Mouse (Mus musculus) heart, postnatal 4 days (tissue): Measurements from ENCODE around the gene Ankrd55. TPM values are rescaled to one million over a fixed set of nuclear protein-coding genes. Genes with fewer than 3 reads are reported as not detected.

Experiments
- DNase-seq: peaks from one replicate; pipeline ENCODE4 v3.0.0; 2021
- total RNA-seq, 2 experiments: library from RNA; stranded (reverse); gene quantifications; 2 replicates each; pipeline ENCODE4 v1.2.3; 2021

Ankrd55 gene
- total RNA-seq, 2 experiments from 2014 or later = not detected

- DNase-seq = no peak
These were observed 94.2 kb downstream of the Ankrd55 start for GRCm38 (mm10) chr13:112382457-112382856.

GRCm38 (mm10) chr13:112382956-112383355, 94.7 kb downstream of the Ankrd55 start:
- no peak for DNase-seq

DNA sequence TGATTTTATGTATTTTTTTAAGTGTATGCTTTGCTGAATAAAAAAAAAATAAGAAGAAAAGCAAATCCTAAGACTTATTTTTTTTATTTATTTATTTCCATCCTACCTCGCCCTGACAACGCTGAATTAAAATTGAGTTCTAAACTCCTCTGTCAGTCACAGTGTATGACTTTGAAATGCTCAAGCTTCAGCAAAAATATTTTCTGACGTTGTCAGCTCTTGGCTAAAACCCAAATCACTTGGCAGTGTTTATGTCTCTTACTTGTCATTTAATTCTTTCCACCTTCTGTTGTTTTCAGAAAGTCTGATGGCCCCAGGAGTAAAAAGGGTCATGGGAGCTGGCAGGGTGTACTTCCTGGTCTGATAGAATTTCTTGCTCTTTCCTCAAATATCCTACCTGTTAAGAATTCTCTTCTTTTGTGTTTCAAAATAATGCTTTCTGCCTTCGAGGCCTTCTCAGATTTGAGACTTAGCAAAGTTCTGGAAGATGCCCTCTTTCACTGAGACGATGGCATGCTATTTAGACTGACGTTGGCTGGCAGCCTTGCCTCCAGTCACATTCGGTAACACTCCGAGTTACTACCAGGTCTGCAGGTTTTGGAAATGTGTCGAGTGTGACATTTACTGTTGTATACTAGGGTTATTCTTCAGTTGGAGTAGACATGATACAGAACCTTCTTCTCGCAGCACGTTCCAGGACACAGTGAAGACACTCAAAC, 95.8 kb downstream of the Ankrd55 start:
- no peak for DNase-seq

DNA sequence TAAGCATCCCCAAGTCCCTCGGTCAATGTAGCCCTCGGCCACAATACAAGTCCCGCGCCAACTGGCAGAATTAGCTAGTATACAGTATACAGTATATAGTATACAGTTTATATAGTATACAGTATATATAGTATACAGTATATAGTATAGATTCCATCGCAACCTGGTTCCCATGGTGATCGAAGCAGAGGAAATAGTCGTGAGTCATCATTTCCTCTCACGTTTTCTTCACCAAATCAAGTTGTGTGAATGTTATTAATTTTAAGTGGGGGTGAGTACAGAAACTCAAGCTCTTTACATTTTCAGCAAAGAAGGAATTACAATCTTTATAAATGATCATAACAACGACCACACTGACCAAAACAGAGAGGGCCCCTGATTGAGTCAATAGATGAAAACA, 96.8 kb downstream of the Ankrd55 start:
- DNase-seq = no peak

- no peak for DNase-seq
These were observed 98.3 kb downstream of the Ankrd55 start for GRCm38 (mm10) chr13:112386494-112387075.

GRCm38 (mm10) chr13:112387279-112387678, 99.0 kb downstream of the Ankrd55 start:
- no peak for DNase-seq

DNA sequence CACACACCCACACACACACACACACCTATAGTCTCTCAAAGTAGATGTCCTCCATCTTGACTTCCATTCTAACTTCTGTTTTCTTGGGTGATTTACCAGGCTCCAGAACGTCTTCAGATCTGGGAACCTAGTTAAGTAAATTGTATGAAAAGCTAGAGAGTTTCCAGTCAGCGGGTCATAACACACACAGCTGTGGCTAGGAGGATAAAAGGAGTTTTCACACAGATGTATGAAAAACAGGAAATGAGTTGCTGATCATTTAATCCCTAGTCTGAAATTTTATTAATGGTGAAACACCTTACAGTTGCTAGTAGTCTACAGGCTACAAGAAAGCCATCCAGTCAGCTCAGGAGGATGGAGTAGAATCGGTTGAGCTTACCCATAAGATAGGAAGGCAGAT, 99.9 kb downstream of the Ankrd55 start:
- no peak for DNase-seq

DNA sequence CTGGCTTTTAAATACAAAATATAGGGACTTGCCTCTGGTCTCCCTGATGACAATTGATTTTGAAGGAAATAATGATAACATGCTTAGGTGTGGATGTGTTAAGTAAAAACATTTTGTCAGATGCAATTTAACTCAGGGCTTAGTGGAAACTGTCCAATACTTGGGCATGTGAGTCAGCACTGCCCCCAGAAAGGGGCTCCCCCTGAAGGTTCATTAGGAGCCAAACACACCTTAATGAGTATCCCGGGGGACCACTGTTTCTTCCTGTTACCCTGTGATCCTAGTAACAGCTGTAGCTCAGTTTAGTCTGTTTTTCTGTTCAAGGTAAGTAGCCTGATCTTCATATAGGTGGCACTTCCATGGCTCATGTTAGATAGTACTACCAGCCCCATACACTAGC, 102.0 kb downstream of the Ankrd55 start:
- DNase-seq = no peak

DNA sequence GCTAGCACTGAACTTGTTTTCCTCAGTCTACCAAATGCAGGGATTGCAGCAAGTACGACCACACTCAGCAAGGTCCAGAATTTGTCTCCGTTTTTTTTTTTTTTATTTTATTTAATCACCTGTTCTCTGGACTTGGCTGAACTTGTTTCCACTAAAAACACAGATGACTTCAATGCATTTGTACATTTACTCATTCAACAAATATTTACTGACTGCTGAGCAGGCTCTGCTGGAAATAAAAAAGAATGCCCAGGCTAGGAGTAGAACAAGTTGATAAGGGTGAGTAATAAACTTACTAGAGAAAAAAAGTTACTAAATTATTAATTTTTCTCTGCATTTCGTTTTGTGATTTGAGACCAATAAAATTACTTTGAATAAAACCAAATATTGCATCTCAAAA, 103.1 kb downstream of the Ankrd55 start:
- no peak for DNase-seq

DNA sequence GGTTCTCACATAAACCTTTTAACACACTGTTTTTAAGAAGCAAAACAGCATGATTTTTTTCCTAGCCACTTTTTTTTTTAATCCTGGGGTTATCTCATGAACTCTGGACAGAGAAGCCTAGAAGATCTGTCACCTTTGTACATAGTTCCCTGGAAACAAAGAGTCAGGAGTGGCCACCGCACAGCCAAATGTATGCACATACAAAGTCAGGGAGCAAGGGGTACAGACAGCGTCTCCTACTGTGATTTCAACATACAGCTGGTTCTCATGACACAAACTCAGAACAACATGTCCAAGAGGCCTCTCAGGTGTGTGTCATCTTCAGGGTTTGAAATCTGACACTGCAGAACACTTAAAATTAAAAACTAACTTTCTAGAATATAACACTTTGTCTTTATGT, 105.1 kb downstream of the Ankrd55 start:
- DNase-seq = no peak

DNA sequence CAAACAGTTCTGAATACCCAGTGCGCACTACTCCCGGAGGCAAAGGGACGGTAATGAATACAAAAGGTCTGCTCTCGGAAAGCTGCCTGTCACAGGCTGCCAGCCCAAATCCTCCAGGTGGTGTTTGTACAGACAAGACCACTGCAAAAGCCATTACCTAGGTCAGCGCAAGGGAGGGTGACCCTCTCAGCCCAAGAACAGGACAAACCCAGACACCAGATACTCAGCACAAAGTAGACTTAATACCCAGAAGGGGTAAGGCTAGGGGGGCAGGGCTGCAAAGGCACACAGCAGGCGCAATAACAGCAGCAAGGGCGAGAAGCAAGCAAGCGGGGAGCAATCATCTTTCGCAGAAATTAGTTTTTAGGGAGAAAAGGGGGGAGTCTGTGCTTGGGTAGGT, 106.0 kb downstream of the Ankrd55 start:
- DNase-seq = no peak

- no peak for DNase-seq
These were observed 116.5 kb downstream of the Ankrd55 start for GRCm38 (mm10) chr13:112404723-112405122.

DNA sequence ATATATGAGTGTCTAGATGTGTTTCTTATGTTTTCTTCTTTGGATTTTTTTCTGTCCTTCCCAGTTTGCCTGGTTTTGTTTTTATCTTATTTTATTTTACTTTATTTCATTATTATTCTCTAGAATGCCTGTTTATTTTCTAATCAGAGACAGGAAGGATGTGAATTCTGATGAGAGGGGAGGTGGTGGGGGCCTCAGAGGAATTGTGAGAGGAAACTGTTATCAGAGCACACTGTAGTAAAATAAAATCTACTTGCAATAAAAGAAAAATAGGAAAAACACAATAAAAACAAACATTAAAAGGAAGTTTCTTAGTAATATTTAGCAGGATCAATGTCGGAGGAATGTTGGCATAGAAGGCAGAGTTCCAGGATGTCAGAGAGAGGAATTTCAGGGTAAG, 116.9 kb downstream of the Ankrd55 start:
- DNase-seq = no peak

DNA sequence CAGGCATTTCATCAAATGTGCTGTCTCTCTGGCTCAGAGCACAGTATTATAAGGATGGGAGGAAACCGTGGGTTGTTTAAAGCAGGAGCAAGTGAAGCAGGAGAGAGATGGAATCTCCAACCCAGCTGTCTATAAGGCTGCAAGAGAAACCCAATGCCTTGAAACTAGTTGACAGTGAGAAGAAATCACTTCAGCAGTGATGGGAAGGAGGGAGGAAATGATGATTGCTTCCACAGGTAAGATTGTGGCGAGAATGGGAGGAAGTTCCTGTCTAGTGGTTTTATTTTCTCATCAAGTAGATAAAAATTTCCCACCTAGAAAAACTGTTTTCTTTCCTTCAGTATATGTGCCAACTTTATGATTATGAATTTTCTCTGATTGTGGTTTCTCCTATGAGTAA, 118.4 kb downstream of the Ankrd55 start:
- no peak for DNase-seq

DNA sequence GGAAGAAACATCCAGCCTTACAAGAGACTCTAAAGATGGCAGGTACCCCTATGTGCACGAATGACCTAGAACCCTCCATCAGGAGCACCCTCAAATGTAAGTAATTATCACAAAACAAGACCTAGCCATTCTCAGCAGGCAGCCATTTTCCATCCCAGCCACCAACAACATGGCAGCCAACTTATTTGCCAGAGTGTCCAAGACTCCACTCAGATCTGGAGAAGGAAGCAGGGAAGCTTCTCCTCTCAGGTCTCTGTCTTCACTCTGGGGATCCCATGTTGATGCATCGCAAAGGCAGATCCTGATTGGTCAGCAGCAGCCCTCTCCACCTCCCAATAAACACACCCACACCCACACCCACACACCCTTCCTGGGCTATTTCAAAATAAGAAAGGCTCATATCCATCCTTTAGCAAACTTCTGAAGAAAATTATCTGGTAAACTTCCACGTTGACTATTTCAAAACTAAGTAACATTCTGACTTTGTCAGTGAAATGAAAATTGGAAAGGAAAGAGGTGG, 119.0 kb downstream of the Ankrd55 start:
- no peak for DNase-seq

DNA sequence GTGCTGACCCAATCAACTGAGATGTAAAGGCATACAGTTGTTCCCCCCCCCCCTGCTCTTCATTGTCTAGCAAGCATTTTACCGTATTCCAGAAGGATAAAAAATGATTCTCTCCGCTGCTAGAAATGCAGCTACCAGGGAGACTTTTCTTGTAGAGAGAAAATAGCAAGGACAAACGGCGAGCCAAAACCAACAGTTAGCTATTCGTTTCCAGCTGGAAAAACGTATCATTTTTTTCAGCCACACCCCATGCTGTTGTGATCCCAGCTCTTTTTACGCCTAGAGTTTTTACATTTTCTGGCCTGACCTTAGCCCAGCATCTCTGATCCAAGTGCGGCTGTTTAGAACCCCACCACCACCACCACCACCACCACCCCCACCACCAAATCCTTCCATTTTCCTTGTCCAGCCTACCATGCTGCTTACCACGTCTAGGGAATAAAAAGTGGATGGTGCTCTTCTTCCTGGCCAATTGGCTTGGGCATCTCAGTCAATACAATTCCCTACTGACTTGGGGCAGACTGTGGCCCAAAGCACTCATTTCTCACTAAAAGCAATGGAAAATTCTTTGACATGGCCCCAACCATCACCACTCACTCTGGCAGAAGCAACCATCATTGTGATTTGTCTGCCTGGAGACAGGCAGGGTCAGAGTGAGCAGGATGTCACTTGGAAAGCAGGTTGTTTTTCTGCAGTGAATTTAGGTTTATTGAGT, 119.7 kb downstream of the Ankrd55 start:
- peak; percentile 27 for DNase-seq

GRCm38 (mm10) chr13:112408701-112409100, 120.5 kb downstream of the Ankrd55 start:
- DNase-seq = no peak

GRCm38 (mm10) chr13:112409331-112409730, 121.1 kb downstream of the Ankrd55 start:
- no peak for DNase-seq

GRCm38 (mm10) chr13:112409851-112410250, 121.6 kb downstream of the Ankrd55 start:
- no peak for DNase-seq

DNA sequence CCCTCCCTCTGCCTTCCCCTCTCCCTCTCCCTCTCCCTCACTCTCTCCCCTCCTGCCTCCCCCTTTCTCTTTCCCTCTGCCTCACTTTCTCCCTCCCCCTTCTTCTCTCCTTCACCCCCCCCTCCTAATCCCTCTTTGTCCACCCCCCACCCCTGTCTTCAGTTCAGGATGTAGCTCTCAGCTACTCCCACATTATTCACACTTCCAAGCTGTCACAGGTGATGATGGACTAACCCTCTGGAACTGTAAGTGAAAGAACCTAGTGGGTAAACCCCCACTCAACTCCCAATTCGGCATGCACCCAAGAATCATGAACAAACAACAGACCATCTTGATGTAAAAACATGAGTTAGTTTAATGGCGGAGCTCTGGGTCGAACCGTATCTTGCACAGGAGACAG, 122.2 kb downstream of the Ankrd55 start:
- no peak for DNase-seq

DNA sequence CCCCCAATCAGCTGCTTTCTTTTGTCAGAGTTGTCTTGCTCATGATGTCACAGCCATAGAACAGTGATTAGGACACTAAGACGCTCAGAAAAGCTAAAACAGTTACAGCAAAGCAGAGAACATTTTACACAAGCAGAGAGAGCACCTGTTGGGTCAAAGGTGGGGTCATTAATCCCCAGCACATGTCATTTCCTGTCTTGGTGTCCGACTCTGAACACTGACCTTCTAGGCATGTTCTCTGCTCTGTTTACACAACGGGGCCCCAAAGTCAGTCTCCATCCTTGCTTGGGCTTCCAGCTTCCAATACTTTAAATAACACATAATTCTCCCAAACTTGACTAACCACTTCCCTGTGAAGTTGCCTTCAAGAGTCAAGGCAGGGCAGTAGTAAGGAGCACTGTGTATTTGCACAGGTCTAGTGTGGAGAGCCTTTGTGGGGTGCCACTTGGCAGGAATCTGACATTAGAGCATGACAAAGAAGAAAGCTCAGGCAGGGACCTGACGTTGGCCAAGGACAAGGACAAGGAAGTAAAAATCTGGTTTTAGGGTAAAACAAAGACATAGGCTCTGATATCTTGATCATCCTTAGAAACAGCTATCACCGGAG, 123.1 kb downstream of the Ankrd55 start:
- no peak for DNase-seq

GRCm38 (mm10) chr13:112412251-112412650, 124.0 kb downstream of the Ankrd55 start:
- no peak for DNase-seq

- no peak for DNase-seq
These were observed 124.6 kb downstream of the Ankrd55 start for GRCm38 (mm10) chr13:112412824-112413223.
